Mouse (Mus musculus) thymus, adult 2 months (tissue): ENCODE results near the gene Neurl4. TPM values are rescaled to one million over a fixed set of nuclear protein-coding genes. Genes with fewer than 3 reads are reported as not detected.

Experiments used
- DNase-seq: peaks from one replicate; pipeline ENCODE4 v3.0.0; 2021
- H3K27ac ChIP-seq: fragments of 200-500 bp; 2 replicates; pipeline ENCODE4 v1.5.1; 2012; ENCODE audit warnings: low read length, control low read depth; ENCODE audit not compliant: control insufficient read depth, insufficient read depth
- H3K27me3 ChIP-seq: fragments of 200-500 bp; 2 replicates; pipeline ENCODE4 v1.6.1; 2012; ENCODE audit warnings: mild to moderate bottlenecking, low read length, moderate library complexity, mixed read lengths; ENCODE audit not compliant: control insufficient read depth, insufficient read depth
- H3K36me3 ChIP-seq: fragments of 200-500 bp; 2 replicates; pipeline ENCODE4 v1.6.1; 2012; ENCODE audit warnings: mild to moderate bottlenecking, low read length, moderate library complexity; ENCODE audit not compliant: control insufficient read depth, insufficient read depth
- H3K4me1 ChIP-seq: fragments of 200-500 bp; replicated peaks from 2 replicates; pipeline ENCODE4 v1.6.1; 2012; ENCODE audit warnings: low read length; ENCODE audit not compliant: control insufficient read depth, insufficient read depth
- H3K4me3 ChIP-seq: fragments of 200-500 bp; 2 replicates; pipeline ENCODE4 v1.5.1; 2012; ENCODE audit warnings: mild to moderate bottlenecking, low read length, control low read depth, moderate library complexity; ENCODE audit not compliant: control insufficient read depth, insufficient read depth
- CTCF ChIP-seq: fragments of 200-500 bp; IDR thresholded peaks from 2 replicates; pipeline ENCODE4 v1.5.1; 2012; ENCODE audit warnings: mild to moderate bottlenecking, control low read depth, low read length, moderate library complexity, borderline replicate concordance; ENCODE audit not compliant: control insufficient read depth, poor library complexity, insufficient read depth; ENCODE audit errors: extremely low read depth
- POLR2A ChIP-seq: fragments of 200-500 bp; IDR thresholded peaks from 2 replicates; pipeline ENCODE4 v1.6.1; 2012; ENCODE audit warnings: mild to moderate bottlenecking, low read length, control low read depth, moderate library complexity; ENCODE audit not compliant: control insufficient read depth, poor library complexity, insufficient read depth; ENCODE audit errors: extremely low read depth
- WGBS: fragments of 180-500 bp; shearing (Covaris S2); methylation state at CpG from one replicate; pipeline ENCODE4 v1.1.7; 2018; 5-methylcytosine and 5-hydroxymethylcytosine counted together
- polyA plus RNA-seq: library from polyadenylated mRNA; depleted of rRNA; stranded (reverse); fragments of >200 nt; gene quantifications from 2 replicates; pipeline ENCODE4 v1.2.3, GENCODE M21; 2012

Gene Neurl4
- polyA plus RNA-seq, 1 experiment = 85.3 TPM

GRCm38 (mm10) chr11:69864138-69864860, 36.6 kb upstream of the Neurl4 start:
- DNase-seq = no peak
- Histone ChIP-seq H3K4me3 (no peak overlapping the region), H3K4me1 (no peaks in the 10 kb centered on the region), H3K27me3 (no peaks in the 10 kb centered on the region), H3K36me3 (no peaks in the 10 kb centered on the region), H3K27ac (no peak overlapping the region)
- WGBS = 53% methylated on average over 8 of the region's 8 CpGs
- TF ChIP-seq CTCF = no peak
- no peak for TF ChIP-seq POLR2A

- no peak for TF ChIP-seq POLR2A
- TF ChIP-seq CTCF = no peak
- DNase-seq = no peak
- WGBS = 96% methylated on average over 9 of the region's 9 CpGs
These were observed 35.3 kb upstream of the Neurl4 start for GRCm38 (mm10) chr11:69865561-69865960.

GRCm38 (mm10) chr11:69867335-69867734, 33.5 kb upstream of the Neurl4 start:
- Histone ChIP-seq H3K27ac (no peak overlapping the region), H3K4me3 (no peak overlapping the region), H3K36me3 (no peaks in the 10 kb centered on the region), H3K27me3 (no peaks in the 10 kb centered on the region), H3K4me1 (no peaks in the 10 kb centered on the region)
- DNase-seq = no peak
- 90% methylated on average over 9 of the region's 9 CpGs for WGBS
- TF ChIP-seq CTCF (no peak), POLR2A (no peak)

More at GRCm38 (mm10) chr11:69865561-69865960, 35.3 kb upstream of the Neurl4 start:
- H3K27ac ChIP-seq = no peak overlapping the region
- H3K4me1 ChIP-seq = no peaks in the 10 kb centered on the region
- no peak overlapping the region for H3K4me3 ChIP-seq
- no peaks in the 10 kb centered on the region for H3K27me3 ChIP-seq
- no peaks in the 10 kb centered on the region for H3K36me3 ChIP-seq

- Histone ChIP-seq H3K27ac (no peak overlapping the region), H3K27me3 (no peaks in the 10 kb centered on the region), H3K4me1 (no peaks in the 10 kb centered on the region), H3K4me3 (no peak overlapping the region), H3K36me3 (no peaks in the 10 kb centered on the region)
- no peak for TF ChIP-seq CTCF
- TF ChIP-seq POLR2A = no peak
- WGBS = 99% methylated on average over 2 of the region's 2 CpGs
- no peak for DNase-seq
These were observed 30.4 kb upstream of the Neurl4 start for GRCm38 (mm10) chr11:69870289-69871069.

GRCm38 (mm10) chr11:69871822-69872221, 29.1 kb upstream of the Neurl4 start:
- Histone ChIP-seq H3K36me3 (no peaks in the 10 kb centered on the region), H3K27ac (no peak overlapping the region), H3K4me3 (no peak overlapping the region), H3K27me3 (no peaks in the 10 kb centered on the region), H3K4me1 (no peaks in the 10 kb centered on the region)
- TF ChIP-seq CTCF (no peak), POLR2A (no peak)
- 86% methylated on average over 7 of the region's 7 CpGs for WGBS
- DNase-seq = no peak

GRCm38 (mm10) chr11:69872451-69872850, 28.4 kb upstream of the Neurl4 start:
- H3K36me3 ChIP-seq = no peaks in the 10 kb centered on the region
- H3K27ac ChIP-seq = no peak overlapping the region
- TF ChIP-seq POLR2A (no peak), CTCF (no peak)
- no peaks in the 10 kb centered on the region for H3K27me3 ChIP-seq
- no peak overlapping the region for H3K4me3 ChIP-seq
- WGBS = 84% methylated on average over 4 of the region's 4 CpGs
- DNase-seq = no peak
- H3K4me1 ChIP-seq = no peaks in the 10 kb centered on the region
